19 mouse cellular contexts compared by ENCODE assay signal in genomic region chr2:58166764-58167163, GRCm38 (mm10).
"Had no signal": no experiment of that assay in that cellular context is flagged by ENCODE, and none has a peak within 500 bp of the region (broad histone marks: within the 10 kb centered on the region; RNA-seq: fewer than 3 reads in every experiment).

No protein-coding gene starts in this region.

- H3K27me3 ChIP-seq: liver, embryonic 15.5 days; lung, embryonic 15.5 days; megakaryocyte, embryonic 14.5 days; midbrain, embryonic 13.5 days; midbrain, embryonic 15.5 days; neural tube, embryonic 12.5 days had no signal

- H3K9me3 ChIP-seq: liver, embryonic 15.5 days; lung, embryonic 15.5 days; megakaryocyte, embryonic 14.5 days; midbrain, embryonic 13.5 days; midbrain, embryonic 15.5 days; neural tube, embryonic 12.5 days had no signal

- H3K36me3 ChIP-seq: liver, embryonic 15.5 days; lung, embryonic 15.5 days; midbrain, embryonic 13.5 days; midbrain, embryonic 15.5 days; neural tube, embryonic 12.5 days had no signal

- DNase-seq: liver, postnatal 0 days; lung, adult 2 months; lung, postnatal 14 days; lung, postnatal 36 days; right cerebral cortex, postnatal 25 days; right cerebral cortex, postnatal 4 days; spleen, adult 18-20 months; thymus, adult 2 months; thymus, postnatal 25 days; thymus, postnatal 4 days had no signal

- ATAC-seq: liver, postnatal 0 days; lung, postnatal 0 days; midbrain, embryonic 13.5 days; midbrain, embryonic 15.5 days had no signal

- H3K4me2 ChIP-seq: liver, embryonic 15.5 days; lung, embryonic 15.5 days; midbrain, embryonic 11.5 days; midbrain, embryonic 13.5 days; midbrain, embryonic 15.5 days; neural tube, embryonic 12.5 days had no signal

- H3K4me1 ChIP-seq: liver, embryonic 15.5 days; midbrain, embryonic 13.5 days; midbrain, embryonic 15.5 days; neural tube, embryonic 12.5 days had no signal

- H3K27ac ChIP-seq: liver, embryonic 15.5 days; lung, embryonic 15.5 days; macrophage; midbrain, embryonic 13.5 days; midbrain, embryonic 15.5 days; neural tube, embryonic 12.5 days had no signal

- H3K9ac ChIP-seq: liver, embryonic 15.5 days; liver, postnatal 0 days; lung, embryonic 15.5 days; midbrain, embryonic 13.5 days; midbrain, embryonic 15.5 days; neural tube, embryonic 12.5 days had no signal

- H3K4me3 ChIP-seq: liver, embryonic 15.5 days; lung, embryonic 15.5 days; megakaryocyte, embryonic 14.5 days; midbrain, embryonic 13.5 days; midbrain, embryonic 15.5 days; neural tube, embryonic 12.5 days had no signal
